Mouse (Mus musculus) limb, embryonic 12.5 days (tissue): ENCODE results near the gene Zfp651. TPM values are rescaled to one million over a fixed set of nuclear protein-coding genes. Genes with fewer than 3 reads are reported as not detected.

ENCODE experiments used
- ATAC-seq: fragments of 200-750 bp; cut with Nextera tagmentation; 2 replicates; pipeline ENCODE4 v1.8.0; 2017; ENCODE audit warnings: low read depth, moderate TSS enrichment; ENCODE audit not compliant: insufficient number of reproducible peaks, insufficient read depth, low FRiP score, low TSS enrichment
- H3K27ac ChIP-seq: fragments of 300-500 bp; sonication (generic); 2 replicates; pipeline ENCODE4 v1.5.1; 2016; ENCODE audit warnings: mild to moderate bottlenecking, moderate library complexity
- H3K27me3 ChIP-seq: fragments of 300-500 bp; sonication (generic); 2 replicates; pipeline ENCODE4 v1.6.1; 2016; ENCODE audit warnings: mild to moderate bottlenecking, moderate library complexity
- H3K36me3 ChIP-seq: fragments of 300-500 bp; sonication (generic); 2 replicates; pipeline ENCODE4 v1.6.1; 2016; ENCODE audit warnings: mild to moderate bottlenecking, moderate library complexity
- H3K4me1 ChIP-seq: fragments of 300-500 bp; sonication (generic); replicated peaks from 2 replicates; pipeline ENCODE4 v1.6.1; 2016
- H3K4me2 ChIP-seq: fragments of 300-500 bp; sonication (generic); 2 replicates; pipeline ENCODE4 v1.6.1; 2016; ENCODE audit warnings: mild to moderate bottlenecking, moderate library complexity
- H3K4me3 ChIP-seq: fragments of 300-500 bp; sonication (generic); replicated peaks from 2 replicates; pipeline ENCODE4 v1.5.1; 2016; ENCODE audit warnings: mild to moderate bottlenecking
- H3K9ac ChIP-seq: fragments of 300-500 bp; sonication (generic); replicated peaks from 2 replicates; pipeline ENCODE4 v1.6.1; 2016; ENCODE audit warnings: mild to moderate bottlenecking, moderate library complexity
- H3K9me3 ChIP-seq: fragments of 300-500 bp; sonication (generic); 2 replicates; pipeline ENCODE4 v1.6.1; 2016; ENCODE audit warnings: mild to moderate bottlenecking, moderate library complexity
- WGBS: fragments of 180-500 bp; shearing (Covaris S2); methylation state at CpG from one replicate; pipeline ENCODE4 v1.1.7; 2016; 5-methylcytosine and 5-hydroxymethylcytosine counted together
- polyA plus RNA-seq: library from polyadenylated mRNA; unstranded; fragments of >200 nt; fragmentation: Nextera tagmentation; extraction: Ambion mirVana; gene quantifications from 2 replicates; pipeline ENCODE4 v1.2.1, GENCODE M21; 2016

Gene Zfp651
- polyA plus RNA-seq, 1 experiment from 2014 or later, result 16.7 TPM

GRCm38 (mm10) chr9:121744051-121744450 is 15.1 kb upstream of the Zfp651 start:
- no peak overlapping the region for H3K4me2 ChIP-seq
- ATAC-seq, result no peak
- no peaks in the 10 kb centered on the region for H3K4me1 ChIP-seq
- no peak overlapping the region for H3K9ac ChIP-seq
- WGBS, result 94% methylated on average over 8 of the region's 8 CpGs
- no peak overlapping the region for H3K27ac ChIP-seq
- no peaks in the 10 kb centered on the region for H3K9me3 ChIP-seq
- H3K36me3 ChIP-seq, result peaks cover 88% of the 10 kb centered on the region
- no peak overlapping the region for H3K4me3 ChIP-seq
- no peaks in the 10 kb centered on the region for H3K27me3 ChIP-seq

- 93% methylated on average over 9 of the region's 9 CpGs for WGBS
- Histone ChIP-seq H3K9ac (no peak overlapping the region), H3K27ac (no peak overlapping the region), H3K4me2 (no peak overlapping the region), H3K36me3 (peaks cover 87% of the 10 kb centered on the region), H3K4me3 (no peak overlapping the region), H3K9me3 (no peaks in the 10 kb centered on the region), H3K27me3 (no peaks in the 10 kb centered on the region), H3K4me1 (peaks cover 9% of the 10 kb centered on the region)
- no peak for ATAC-seq
Observed at GRCm38 (mm10) chr9:121752774-121753173, 6.4 kb upstream of the Zfp651 start.

DNA sequence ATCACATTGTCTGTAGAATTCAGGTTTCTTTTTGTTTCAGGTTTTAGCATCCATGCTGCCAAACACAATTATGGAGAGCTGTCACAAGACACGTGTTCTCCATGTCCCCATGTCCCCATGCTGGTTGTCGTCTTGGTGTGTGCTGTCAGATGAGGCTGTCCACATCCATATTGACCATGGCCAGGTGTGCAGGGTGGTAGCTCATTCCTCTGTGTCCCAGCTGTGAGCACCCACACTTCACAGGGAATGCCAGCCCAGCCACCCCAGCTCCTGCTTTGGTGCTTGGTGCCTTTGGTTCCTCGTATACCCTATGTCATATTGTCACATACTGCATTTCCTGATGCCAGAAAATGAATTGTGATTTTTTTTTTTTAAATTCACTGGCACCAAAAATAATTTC is 4.5 kb upstream of the Zfp651 start:
- no peak for ATAC-seq
- Histone ChIP-seq H3K9me3 (no peaks in the 10 kb centered on the region), H3K27me3 (no peaks in the 10 kb centered on the region), H3K36me3 (peaks cover 69% of the 10 kb centered on the region), H3K4me2 (no peak overlapping the region), H3K4me1 (peaks cover 24% of the 10 kb centered on the region), H3K4me3 (no peak overlapping the region), H3K9ac (no peak overlapping the region), H3K27ac (no peak overlapping the region)
- WGBS, result 91% methylated on average over 3 of the region's 3 CpGs

DNA sequence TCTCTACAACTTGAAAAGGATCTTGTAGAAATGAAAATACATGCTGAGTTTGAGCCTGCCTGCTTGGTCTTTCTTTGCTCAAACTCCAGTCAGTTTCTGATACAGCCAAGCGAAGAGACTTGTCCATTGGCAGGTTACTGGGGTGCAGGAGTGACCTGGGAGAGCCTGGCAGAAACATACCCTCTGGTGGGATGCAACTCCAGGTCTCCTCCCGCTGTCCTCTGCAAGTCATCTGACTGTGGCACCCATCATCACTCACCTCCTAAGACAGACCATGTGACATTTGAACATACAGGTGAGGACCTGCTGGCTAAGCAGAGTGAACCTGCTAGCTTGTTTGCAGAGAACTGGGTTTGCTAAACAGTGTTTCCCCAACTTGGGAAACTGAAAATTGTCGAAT is 2.3 kb upstream of the Zfp651 start:
- WGBS, result 86% methylated on average over 3 of the region's 3 CpGs
- Histone ChIP-seq H3K4me1 (peaks cover 37% of the 10 kb centered on the region), H3K4me3 (no peak overlapping the region), H3K4me2 (no peak overlapping the region), H3K27ac (no peak overlapping the region), H3K9ac (no peak overlapping the region; the same call in 1 of the 2 replicates), H3K27me3 (no peaks in the 10 kb centered on the region), H3K9me3 (no peaks in the 10 kb centered on the region), H3K36me3 (peaks cover 51% of the 10 kb centered on the region)
- ATAC-seq, result no peak

- ATAC-seq, result no peak
- Histone ChIP-seq H3K27me3 (no peaks in the 10 kb centered on the region), H3K4me3 (no peak overlapping the region), H3K9me3 (no peaks in the 10 kb centered on the region), H3K4me2 (peak overlapping the region; percentile 94), H3K9ac (0 out of 2 replicates have a peak overlapping the region, but pooled peaks have one; percentile 2), H3K36me3 (peaks cover 49% of the 10 kb centered on the region), H3K4me1 (peaks cover 40% of the 10 kb centered on the region), H3K27ac (peak overlapping the region; percentile 96)
- 51% methylated on average over 3 of the region's 3 CpGs for whole genome bisulfite sequencing
Observed at GRCm38 (mm10) chr9:121757432-121757831, 1.7 kb upstream of the Zfp651 start.

- Histone ChIP-seq H3K9me3 (no peaks in the 10 kb centered on the region), H3K4me1 (peaks cover 40% of the 10 kb centered on the region), H3K27ac (peak overlapping the region; percentile 96), H3K27me3 (no peaks in the 10 kb centered on the region), H3K9ac (peak overlapping the region; percentile 94), H3K36me3 (peaks cover 50% of the 10 kb centered on the region), H3K4me2 (peak overlapping the region; percentile 94), H3K4me3 (peak overlapping the region; percentile 84)
- ATAC-seq, result no peak
- 33% methylated on average over 10 of the region's 10 CpGs for WGBS
Observed at GRCm38 (mm10) chr9:121757835-121758814, 1.0 kb upstream of the Zfp651 start.

DNA sequence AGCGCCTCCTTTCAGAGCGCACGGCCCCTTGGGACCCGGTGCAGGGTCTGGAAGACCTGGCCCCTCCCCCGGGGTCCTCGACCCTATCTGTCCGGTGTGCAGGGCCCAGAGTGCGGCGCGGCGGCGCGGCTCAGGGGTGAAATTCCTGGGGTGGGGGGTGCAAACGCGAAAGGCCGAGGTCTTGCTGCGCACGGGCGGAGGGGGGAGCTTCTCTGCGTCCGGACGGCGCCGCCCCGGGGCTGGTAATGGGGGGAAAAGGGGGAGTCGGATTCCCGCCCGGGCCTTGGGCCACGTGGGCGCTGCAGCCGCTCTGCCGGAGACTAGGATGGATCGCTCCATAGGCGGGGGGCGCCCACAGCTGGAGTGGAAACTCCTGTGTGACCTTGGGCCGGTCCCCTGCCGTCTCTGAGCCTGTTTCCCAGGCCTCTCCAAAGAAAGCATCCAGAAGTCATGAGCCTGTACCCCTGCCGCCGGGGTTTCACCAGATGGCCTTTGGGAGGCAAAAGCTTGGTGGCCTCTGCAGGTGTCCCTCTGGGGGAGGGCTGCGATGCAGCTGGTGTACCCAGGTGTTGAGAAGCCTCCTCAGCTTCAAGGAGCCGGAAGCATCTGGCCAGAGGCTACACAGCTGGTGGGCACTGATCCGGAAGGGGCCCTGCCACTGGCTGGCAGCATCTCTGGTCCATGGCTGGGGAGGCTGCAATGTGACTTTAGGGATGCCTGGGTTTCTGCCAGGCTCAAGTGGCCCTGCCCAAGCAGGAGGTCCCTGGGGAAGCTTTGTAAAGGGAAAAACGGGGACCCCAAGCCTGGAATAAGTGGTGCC is 1.4 kb downstream of the Zfp651 start:
- WGBS, result 1% methylated on average over 43 of the region's 43 CpGs
- no peaks in the 10 kb centered on the region for H3K27me3 ChIP-seq
- peak; percentile 45 for ATAC-seq
- H3K4me2 ChIP-seq, result peak overlapping the region; percentile 94
- H3K36me3 ChIP-seq, result peaks cover 51% of the 10 kb centered on the region
- peaks cover 40% of the 10 kb centered on the region for H3K4me1 ChIP-seq
- no peaks in the 10 kb centered on the region for H3K9me3 ChIP-seq
- H3K4me3 ChIP-seq, result peak overlapping the region; percentile 84
- H3K9ac ChIP-seq, result peak overlapping the region; percentile 94
- H3K27ac ChIP-seq, result peak overlapping the region; percentile 96

- ATAC-seq, result no peak
- Histone ChIP-seq H3K27ac (peak overlapping the region; percentile 96), H3K4me2 (peak overlapping the region; percentile 94), H3K9ac (peak overlapping the region; percentile 94), H3K36me3 (peaks cover 51% of the 10 kb centered on the region), H3K27me3 (no peaks in the 10 kb centered on the region), H3K9me3 (no peaks in the 10 kb centered on the region), H3K4me3 (peak overlapping the region; percentile 84), H3K4me1 (peaks cover 40% of the 10 kb centered on the region)
- WGBS, result 71% methylated on average over 10 of the region's 10 CpGs
Observed at GRCm38 (mm10) chr9:121761091-121761665, 2.0 kb downstream of the Zfp651 start.

DNA sequence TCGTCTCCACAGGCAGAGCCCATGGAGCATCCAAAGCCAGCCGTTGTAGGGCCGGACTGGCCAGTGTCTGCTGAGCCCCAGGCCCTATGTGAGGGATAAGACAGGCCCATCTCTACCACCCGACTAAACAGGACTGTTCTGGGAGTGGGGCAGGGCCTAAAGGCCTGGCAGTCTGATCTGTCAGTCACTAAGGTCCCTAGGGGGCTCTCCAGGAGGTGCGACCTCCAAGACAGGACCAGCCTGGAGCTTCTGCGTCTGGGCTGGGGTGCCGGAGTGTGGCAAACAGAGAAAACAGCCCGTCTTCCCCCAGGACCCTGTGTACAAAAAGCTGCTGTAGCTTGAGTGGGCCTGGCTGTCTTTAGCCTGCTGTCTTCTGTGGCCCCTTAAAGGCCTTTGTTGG is 2.7 kb downstream of the Zfp651 start:
- Histone ChIP-seq H3K9me3 (no peaks in the 10 kb centered on the region), H3K27ac (no peak overlapping the region), H3K4me1 (peaks cover 38% of the 10 kb centered on the region), H3K36me3 (peaks cover 53% of the 10 kb centered on the region), H3K9ac (no peak overlapping the region), H3K27me3 (no peaks in the 10 kb centered on the region), H3K4me2 (0 out of 2 replicates have a peak overlapping the region, but pooled peaks have one; percentile 2), H3K4me3 (no peak overlapping the region)
- ATAC-seq, result no peak
- WGBS, result 80% methylated on average over 8 of the region's 8 CpGs

GRCm38 (mm10) chr9:121762248-121762647 is 3.1 kb downstream of the Zfp651 start:
- Histone ChIP-seq H3K36me3 (peaks cover 55% of the 10 kb centered on the region), H3K27ac (no peak overlapping the region), H3K27me3 (no peaks in the 10 kb centered on the region), H3K4me3 (no peak overlapping the region), H3K9me3 (no peaks in the 10 kb centered on the region), H3K4me2 (no peak overlapping the region), H3K4me1 (peaks cover 36% of the 10 kb centered on the region), H3K9ac (no peak overlapping the region)
- 88% methylated on average over 10 of the region's 10 CpGs for WGBS
- no peak for ATAC-seq

DNA sequence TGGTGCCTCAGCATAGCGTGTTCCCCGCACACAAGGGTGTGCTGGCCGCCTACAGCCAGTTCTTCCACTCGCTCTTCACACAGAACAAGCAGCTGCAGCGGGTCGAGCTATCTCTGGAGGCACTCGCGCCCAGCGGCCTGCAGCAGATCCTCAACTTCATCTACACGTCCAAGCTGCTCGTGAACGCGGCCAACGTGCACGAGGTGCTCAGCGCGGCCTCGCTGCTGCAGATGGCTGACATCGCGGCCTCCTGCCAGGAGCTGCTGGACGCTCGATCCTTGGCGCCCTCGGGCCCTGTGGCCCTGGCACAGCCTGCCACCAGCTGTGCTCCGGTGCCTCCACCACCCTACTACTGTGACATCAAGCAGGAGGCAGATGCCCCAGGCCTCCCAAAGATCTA is 3.6 kb downstream of the Zfp651 start:
- 92% methylated on average over 25 of the region's 25 CpGs for WGBS
- Histone ChIP-seq H3K9ac (no peak overlapping the region), H3K9me3 (no peaks in the 10 kb centered on the region), H3K36me3 (peaks cover 60% of the 10 kb centered on the region), H3K4me1 (peaks cover 31% of the 10 kb centered on the region), H3K27ac (no peak overlapping the region), H3K27me3 (no peaks in the 10 kb centered on the region), H3K4me2 (no peak overlapping the region), H3K4me3 (no peak overlapping the region)
- no peak for ATAC-seq
